Mouse (Mus musculus): Measurements from ENCODE around the gene Rab9.

The Rab9 gene

DNA sequence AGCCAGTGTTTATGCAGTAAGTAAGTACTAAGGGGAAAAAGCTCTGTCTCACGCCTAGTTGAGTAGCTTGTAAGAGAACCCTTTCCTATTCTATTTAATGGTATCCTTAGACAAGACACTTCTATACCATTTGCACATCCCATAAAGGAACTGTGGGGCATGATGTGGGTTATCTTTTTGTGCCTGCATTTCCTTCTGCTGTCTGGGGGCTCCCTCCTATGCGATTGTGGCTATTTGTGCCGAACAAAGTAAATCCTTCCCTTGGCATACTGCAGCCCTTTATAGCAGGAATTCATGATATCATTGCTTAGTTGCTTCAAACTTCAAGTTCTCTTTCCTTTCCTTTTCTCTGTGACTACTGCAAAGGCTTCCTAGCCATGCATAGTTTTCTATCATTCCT is 35.1 kb downstream of the Rab9 start:
- DNase-seq (ENCODE audit: low spot score): no peak

DNA sequence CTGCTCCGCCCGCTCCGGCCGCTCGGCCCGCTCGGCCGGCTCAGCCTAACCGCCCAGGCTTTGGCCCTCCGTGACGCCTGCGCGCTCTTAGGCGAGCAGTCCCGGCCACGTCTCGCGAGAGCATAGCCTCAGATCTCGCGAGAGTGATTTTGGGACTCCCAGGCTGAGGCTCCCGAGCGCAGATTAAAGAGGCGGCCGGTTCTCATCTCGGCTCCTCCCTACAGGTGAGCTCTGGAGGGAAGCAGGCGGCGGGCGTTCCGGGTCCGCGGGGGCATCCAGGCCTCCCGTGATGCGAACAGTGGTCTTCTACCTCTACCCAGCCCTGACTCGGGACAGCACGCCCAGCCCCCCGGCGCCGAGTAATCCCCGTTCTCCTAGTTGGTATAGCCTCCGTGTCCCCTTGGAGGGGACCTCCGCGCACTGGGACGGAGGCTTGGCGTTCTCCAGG is 39.0 kb downstream of the Rab9 start, which contains the start of gene Ofd1:
Gene Ofd1 (minus strand): TSS at position 89 of the 448 bp plus-strand sequence.
- peak; percentile 59 for DNase-seq (ENCODE audit: low spot score)

DNA sequence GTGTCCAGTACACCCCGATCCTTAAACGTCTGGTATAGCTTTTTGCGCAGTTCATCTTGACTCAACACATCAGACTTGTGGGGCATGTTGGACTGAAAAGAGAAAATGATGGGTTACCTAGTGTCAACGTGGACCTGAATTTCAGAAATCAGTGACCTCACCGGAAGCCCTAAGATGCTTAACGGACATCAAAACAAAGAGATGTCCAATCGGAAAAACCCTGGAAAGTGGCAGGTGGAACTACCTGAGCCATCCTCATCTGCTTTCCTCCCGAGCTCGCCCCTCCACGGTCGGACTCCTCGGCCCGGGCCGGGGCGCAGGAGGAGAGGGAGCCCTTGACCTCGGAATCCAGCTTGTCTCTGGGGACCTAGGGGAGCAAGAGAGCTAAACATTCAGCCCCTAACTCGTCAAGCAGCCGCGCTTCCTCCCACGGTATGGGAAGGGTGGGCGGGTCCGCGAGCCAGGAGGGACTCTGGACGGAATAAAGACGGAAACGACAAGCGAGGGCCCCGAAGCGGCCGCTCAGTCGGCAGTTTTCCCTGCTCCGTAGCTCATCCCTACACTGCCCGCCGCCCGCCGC is 39.5 kb downstream of the Rab9 start, which contains the start of gene Trappc2:
Gene Trappc2 (plus strand): TSS at position 539 of the 580 bp plus-strand sequence.
- peak; percentile 6 for DNase-seq (ENCODE audit: low spot score)

DNA sequence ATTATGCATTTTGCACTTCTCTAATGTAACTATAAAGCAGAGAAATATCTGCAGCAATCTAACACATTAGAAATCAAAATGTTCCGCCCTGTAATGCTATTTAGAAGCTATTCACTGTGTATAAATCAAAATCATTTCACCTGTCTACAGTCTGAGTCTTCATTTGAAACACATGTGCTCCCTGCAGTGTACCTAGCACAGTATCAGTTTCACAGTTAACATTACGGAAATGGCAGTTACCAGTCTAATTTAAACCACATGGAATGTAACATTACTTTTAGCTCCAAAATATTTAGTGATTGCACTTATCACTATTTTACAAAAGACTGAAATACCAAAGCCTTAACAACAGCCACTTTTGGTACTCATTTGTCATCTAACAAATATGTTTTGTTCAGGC is 44.9 kb downstream of the Rab9 start:
- DNase-seq (ENCODE audit: low spot score): no peak

DNA sequence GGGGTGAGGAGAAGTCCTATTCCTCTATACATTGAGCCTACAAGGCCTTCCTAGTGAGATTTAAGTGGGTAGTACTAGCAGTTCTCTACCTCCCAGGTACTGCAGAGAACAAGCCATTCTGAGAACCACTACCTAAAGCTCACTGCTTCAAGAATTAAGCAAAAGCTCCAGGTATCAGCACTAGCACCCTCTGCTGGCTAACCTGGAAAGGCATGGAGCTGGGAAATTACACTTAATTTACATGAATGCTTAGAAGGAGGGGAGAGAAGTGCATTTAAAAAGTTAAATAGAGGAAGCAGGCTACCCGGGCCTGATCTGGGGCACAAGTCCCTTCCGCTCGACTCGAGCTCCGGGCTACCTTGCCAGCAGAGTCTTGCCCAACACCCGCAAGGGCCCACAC is 63.5 kb downstream of the Rab9 start:
- DNase-seq (ENCODE audit: low spot score): no peak

DNA sequence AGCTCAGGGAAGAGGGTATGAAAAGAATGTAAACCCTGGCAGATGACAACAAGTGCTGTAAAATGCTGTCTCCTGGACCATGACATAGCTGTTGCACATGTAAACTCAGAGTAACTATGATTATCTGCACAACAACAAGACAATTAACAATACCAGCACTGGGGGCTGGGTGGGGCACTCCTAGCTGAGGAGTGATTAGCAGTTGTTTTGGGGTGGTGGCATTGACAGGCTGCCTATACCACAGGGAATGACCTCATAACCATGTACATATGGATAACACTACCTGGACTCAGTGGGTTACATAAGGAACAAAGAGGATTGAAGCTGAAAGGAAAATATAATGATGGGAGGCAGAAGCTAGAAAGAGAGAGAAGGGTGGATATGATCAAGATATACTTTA is 71.8 kb downstream of the Rab9 start:
- DNase-seq (ENCODE audit: low spot score): no peak

All from ovary, postnatal 10 days (tissue).